Mouse (Mus musculus) thymus, adult 2 months (tissue): ENCODE data around the gene Kif13a. TPM values are rescaled to one million over a fixed set of nuclear protein-coding genes. Genes with fewer than 3 reads are reported as not detected.

Source experiments
- DNase-seq: peaks from one replicate; pipeline ENCODE4 v3.0.0; 2021
- H3K27ac ChIP-seq: fragments of 200-500 bp; 2 replicates; pipeline ENCODE4 v1.5.1; 2012; ENCODE audit warnings: low read length, control low read depth; ENCODE audit not compliant: control insufficient read depth, insufficient read depth
- H3K27me3 ChIP-seq: fragments of 200-500 bp; 2 replicates; pipeline ENCODE4 v1.6.1; 2012; ENCODE audit warnings: mild to moderate bottlenecking, low read length, moderate library complexity, mixed read lengths; ENCODE audit not compliant: control insufficient read depth, insufficient read depth
- H3K36me3 ChIP-seq: fragments of 200-500 bp; 2 replicates; pipeline ENCODE4 v1.6.1; 2012; ENCODE audit warnings: mild to moderate bottlenecking, low read length, moderate library complexity; ENCODE audit not compliant: control insufficient read depth, insufficient read depth
- H3K4me1 ChIP-seq: fragments of 200-500 bp; replicated peaks from 2 replicates; pipeline ENCODE4 v1.6.1; 2012; ENCODE audit warnings: low read length; ENCODE audit not compliant: control insufficient read depth, insufficient read depth
- H3K4me3 ChIP-seq: fragments of 200-500 bp; 2 replicates; pipeline ENCODE4 v1.5.1; 2012; ENCODE audit warnings: mild to moderate bottlenecking, low read length, control low read depth, moderate library complexity; ENCODE audit not compliant: control insufficient read depth, insufficient read depth
- CTCF ChIP-seq: fragments of 200-500 bp; IDR thresholded peaks from 2 replicates; pipeline ENCODE4 v1.5.1; 2012; ENCODE audit warnings: mild to moderate bottlenecking, control low read depth, low read length, moderate library complexity, borderline replicate concordance; ENCODE audit not compliant: control insufficient read depth, poor library complexity, insufficient read depth; ENCODE audit errors: extremely low read depth
- POLR2A ChIP-seq: fragments of 200-500 bp; IDR thresholded peaks from 2 replicates; pipeline ENCODE4 v1.6.1; 2012; ENCODE audit warnings: mild to moderate bottlenecking, low read length, control low read depth, moderate library complexity; ENCODE audit not compliant: control insufficient read depth, poor library complexity, insufficient read depth; ENCODE audit errors: extremely low read depth
- WGBS: fragments of 180-500 bp; shearing (Covaris S2); methylation state at CpG from one replicate; pipeline ENCODE4 v1.1.7; 2018; 5-methylcytosine and 5-hydroxymethylcytosine counted together
- polyA plus RNA-seq: library from polyadenylated mRNA; depleted of rRNA; stranded (reverse); fragments of >200 nt; gene quantifications from 2 replicates; pipeline ENCODE4 v1.2.3, GENCODE M21; 2012

Kif13a gene
- polyA plus RNA-seq, 1 experiment: 6.4 TPM

DNA sequence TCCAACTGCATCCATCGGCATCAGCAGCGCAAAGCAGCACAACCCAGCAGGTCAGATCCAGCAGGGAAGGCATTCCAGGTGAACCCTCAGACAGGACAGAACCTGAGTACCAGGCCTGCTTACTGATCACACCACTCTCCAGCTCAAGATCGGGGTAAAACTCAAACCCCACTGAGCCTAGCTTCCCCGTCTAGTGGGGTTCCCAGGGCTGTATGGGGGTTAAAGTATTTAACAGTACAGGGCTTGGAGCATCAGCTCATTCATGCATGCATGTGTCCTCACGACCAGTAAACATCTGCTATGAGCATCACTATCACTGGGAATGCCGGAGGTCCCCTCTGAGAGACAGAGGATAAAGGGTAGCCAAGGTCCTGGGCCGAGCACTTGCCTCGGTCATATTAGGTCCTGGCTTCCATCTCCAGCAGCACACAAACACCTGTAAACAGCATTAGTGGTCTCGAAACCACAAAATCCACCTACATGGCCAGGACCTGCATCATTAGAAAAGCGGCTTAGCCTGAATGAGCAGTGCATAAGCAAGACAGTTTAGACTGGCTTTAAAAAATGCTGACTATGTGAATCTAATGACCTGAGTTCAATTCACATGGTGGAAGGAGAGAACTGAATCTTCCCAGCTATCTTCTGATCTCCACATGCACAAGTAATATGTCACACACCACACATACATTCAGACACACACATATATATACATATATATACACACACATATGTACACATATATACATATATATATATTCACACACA, 43.0 kb downstream of the Kif13a start:
- Histone ChIP-seq H3K27ac (no peak overlapping the region), H3K4me1 (no peaks in the 10 kb centered on the region), H3K36me3 (no peaks in the 10 kb centered on the region), H3K4me3 (no peak overlapping the region), H3K27me3 (no peaks in the 10 kb centered on the region)
- 94% methylated on average over 10 of the region's 10 CpGs for WGBS
- TF ChIP-seq CTCF: no peak
- TF ChIP-seq POLR2A: no peak
- DNase-seq: no peak

DNA sequence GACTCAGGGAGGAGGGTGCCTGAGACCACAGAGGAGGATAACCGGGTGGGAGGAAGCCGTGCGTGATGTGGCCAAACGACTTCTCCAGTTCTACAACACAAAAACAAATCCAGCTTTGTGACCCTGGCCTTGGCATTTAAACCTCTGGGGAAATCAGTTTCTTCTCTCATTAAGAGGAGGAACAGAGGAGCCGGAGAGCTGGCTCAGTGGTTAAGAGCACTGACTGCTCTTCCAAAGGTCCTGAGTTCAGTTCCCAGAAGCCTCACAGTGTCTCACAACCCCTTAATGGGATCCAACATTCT, 44.0 kb downstream of the Kif13a start:
- Histone ChIP-seq H3K4me3 (no peak overlapping the region), H3K4me1 (no peaks in the 10 kb centered on the region), H3K27ac (no peak overlapping the region), H3K27me3 (no peaks in the 10 kb centered on the region), H3K36me3 (no peaks in the 10 kb centered on the region)
- 51% methylated on average over 5 of the region's 5 CpGs for WGBS
- no peak for TF ChIP-seq CTCF
- no peak for TF ChIP-seq POLR2A
- DNase-seq: no peak

DNA sequence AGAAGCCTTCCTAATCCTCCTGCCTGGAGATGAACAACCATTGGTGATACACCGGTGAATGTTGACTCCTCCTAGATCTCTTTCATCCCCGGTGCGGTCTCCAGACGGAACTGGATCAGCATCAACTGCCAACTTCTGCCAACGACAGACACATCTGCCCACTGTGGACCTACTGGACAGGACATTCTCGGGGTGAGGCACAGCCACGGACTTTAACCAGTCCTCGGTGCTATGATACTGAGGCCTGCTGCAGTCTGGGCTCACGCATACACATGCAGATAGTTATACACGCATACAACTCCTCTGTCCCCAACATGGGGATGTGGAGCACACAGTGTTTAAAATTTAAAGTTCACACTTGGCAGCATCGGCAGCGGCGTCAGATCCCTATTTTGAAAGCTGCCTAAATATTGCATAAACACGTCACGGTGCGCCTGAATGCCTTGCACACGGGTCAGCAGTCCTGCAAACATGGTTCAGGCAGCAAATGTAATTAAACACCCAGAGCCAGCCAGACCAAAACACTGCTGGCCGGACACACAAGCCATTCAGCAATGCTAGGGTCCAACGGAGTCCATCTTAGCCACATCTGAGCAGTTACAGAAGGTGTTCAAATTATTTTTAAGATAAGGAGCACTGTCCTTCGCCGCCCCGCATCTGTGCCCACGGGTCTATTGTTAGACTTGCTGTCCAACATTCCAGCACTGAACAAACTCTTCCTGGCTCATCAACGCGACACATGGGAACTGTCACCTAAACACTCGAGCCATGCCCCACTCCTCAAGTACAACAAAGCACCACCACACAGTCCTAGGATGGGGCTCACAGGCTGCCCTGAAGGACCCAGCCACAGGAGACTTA, 44.5 kb downstream of the Kif13a start:
- Histone ChIP-seq H3K36me3 (no peaks in the 10 kb centered on the region), H3K4me3 (no peak overlapping the region), H3K27ac (no peak overlapping the region), H3K4me1 (no peaks in the 10 kb centered on the region), H3K27me3 (no peaks in the 10 kb centered on the region)
- no peak for DNase-seq
- TF ChIP-seq CTCF (no peak), POLR2A (no peak)
- WGBS: 94% methylated on average over 26 of the region's 26 CpGs

DNA sequence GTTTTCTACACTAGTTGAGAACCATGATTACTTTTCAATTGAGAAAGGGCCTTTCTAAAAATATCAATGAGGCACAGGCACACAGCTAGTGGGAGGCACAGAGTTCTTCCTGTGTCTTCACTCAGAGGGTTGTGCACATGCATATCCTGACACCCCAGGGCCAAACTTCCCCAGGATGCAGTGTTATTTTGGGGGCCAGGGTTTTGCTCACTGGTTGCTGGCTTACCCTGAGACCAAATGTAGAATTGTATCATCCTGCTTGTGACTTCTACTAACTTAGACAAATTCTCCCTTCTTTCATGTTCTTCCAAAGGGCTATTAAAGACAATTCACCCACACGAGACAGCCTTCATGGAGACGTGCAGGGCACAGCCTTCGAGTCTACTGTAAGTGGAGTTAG, 45.7 kb downstream of the Kif13a start:
- Histone ChIP-seq H3K27me3 (no peaks in the 10 kb centered on the region), H3K27ac (no peak overlapping the region), H3K4me3 (no peak overlapping the region), H3K4me1 (no peaks in the 10 kb centered on the region), H3K36me3 (no peaks in the 10 kb centered on the region)
- 93% methylated on average over 3 of the region's 3 CpGs for WGBS
- TF ChIP-seq CTCF (no peak), POLR2A (no peak)
- no peak for DNase-seq

DNA sequence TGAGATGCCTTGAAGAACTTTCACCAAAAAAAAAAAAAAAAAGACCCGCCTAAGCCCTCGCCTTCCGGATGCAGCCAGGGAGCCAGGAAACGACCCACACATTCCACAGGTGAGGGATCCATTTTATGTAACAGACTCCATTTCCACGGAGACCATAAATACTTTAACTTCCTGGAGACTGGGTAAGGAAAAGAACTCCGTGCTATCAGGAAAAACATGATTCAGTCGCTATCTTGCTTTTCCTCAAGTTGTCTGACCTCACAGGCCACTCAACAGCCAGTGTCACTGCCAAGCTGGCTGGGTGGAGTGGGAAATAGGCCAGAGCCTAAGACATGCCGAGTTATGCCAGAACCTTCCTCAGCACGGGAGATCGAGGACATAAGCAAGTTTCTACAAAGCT, 46.3 kb downstream of the Kif13a start:
- no peak overlapping the region for H3K4me3 ChIP-seq
- no peaks in the 10 kb centered on the region for H3K27me3 ChIP-seq
- no peak for DNase-seq
- WGBS: 89% methylated on average over 10 of the region's 10 CpGs
- TF ChIP-seq POLR2A (no peak), CTCF (no peak)
- H3K27ac ChIP-seq: no peak overlapping the region
- no peaks in the 10 kb centered on the region for H3K36me3 ChIP-seq
- no peaks in the 10 kb centered on the region for H3K4me1 ChIP-seq

DNA sequence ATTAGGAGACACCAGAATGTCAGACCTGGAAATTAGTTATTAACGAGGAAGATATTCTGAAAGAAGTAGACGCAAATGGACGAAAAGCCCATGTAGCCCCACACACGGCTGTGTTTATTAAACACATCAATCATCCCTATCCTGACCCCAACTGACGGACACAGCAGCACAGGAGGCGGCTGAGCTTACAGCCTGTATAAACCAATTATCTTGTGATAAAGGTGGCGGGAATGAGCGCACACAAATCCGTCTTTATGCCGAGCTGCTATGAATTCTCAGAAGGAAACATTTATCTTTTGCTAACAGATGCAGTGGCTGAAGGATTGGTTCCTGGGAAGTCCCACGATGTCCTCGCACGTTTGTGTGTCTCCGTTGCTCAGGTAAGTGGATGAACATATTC, 48.9 kb downstream of the Kif13a start:
- Histone ChIP-seq H3K27ac (no peak overlapping the region), H3K36me3 (no peaks in the 10 kb centered on the region), H3K27me3 (no peaks in the 10 kb centered on the region), H3K4me3 (no peak overlapping the region), H3K4me1 (no peaks in the 10 kb centered on the region)
- 96% methylated on average over 14 of the region's 14 CpGs for WGBS
- TF ChIP-seq POLR2A (no peak), CTCF (no peak)
- DNase-seq: no peak

DNA sequence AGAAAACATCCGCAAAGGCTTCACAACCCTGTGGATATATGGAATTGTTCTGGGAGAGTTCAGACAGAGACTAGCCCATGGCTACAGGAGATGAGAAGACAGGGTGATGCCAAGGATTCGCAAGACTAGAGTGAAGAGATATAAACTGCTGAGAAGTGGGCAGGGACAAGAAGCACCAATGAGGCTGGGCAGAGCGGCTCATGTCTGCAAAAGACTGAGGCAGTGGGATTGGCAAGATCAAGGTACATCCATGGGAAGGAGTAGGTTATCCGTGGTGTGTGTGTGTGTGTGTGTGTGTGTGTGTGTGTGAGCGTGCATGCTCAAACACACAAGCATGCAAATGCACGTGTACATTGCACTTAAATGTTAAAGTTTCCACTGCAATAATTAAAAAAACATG, 49.4 kb downstream of the Kif13a start:
- TF ChIP-seq POLR2A: no peak
- no peak for TF ChIP-seq CTCF
- Histone ChIP-seq H3K4me1 (no peaks in the 10 kb centered on the region), H3K4me3 (no peak overlapping the region), H3K36me3 (no peaks in the 10 kb centered on the region), H3K27me3 (no peaks in the 10 kb centered on the region), H3K27ac (no peak overlapping the region)
- no peak for DNase-seq
- 97% methylated on average over 6 of the region's 6 CpGs for WGBS
